Mouse (Mus musculus) mammary gland, adult 2 months (tissue): ENCODE measurements around the gene Dctn1. TPM values are rescaled to one million over a fixed set of nuclear protein-coding genes. Genes with fewer than 3 reads are reported as not detected.

Experiments used
- polyA plus RNA-seq: library from polyadenylated mRNA; depleted of rRNA; stranded (reverse); fragments of >200 nt; gene quantifications from 2 replicates; pipeline ENCODE4 v1.2.3, GENCODE M21; 2012; ENCODE audit warnings: low replicate concordance; rRNA removed

The Dctn1 gene
- polyA plus RNA-seq, result 128 and 171 TPM in 2 replicates

GRCm38 (mm10) chr6:83165607-83166242 lies at the start of gene Dctn1:
Gene Dctn1 (plus strand): TSS chr6:83165920.

GRCm38 (mm10) chr6:83120930-83121862 lies 44.5 kb upstream of the Dctn1 start, which contains the start of gene Wbp1:
Gene Wbp1 (minus strand): TSS chr6:83121559.

GRCm38 (mm10) chr6:83125331-83125730 lies 40.4 kb upstream of the Dctn1 start, which contains the start of gene Ino80b:
Gene Ino80b (minus strand): TSS chr6:83125431.

GRCm38 (mm10) chr6:83134951-83135513 lies 30.7 kb upstream of the Dctn1 start, which contains the start of gene Rtkn:
Gene Rtkn (plus strand): TSS chr6:83135463.

GRCm38 (mm10) chr6:83156259-83156684 lies 9.4 kb upstream of the Dctn1 start, which contains the start of the genes Wdr54 and 1700003E16Rik:
Gene Wdr54 (minus strand): TSS chr6:83156397.
Gene 1700003E16Rik (plus strand): TSS chr6:83156404.

GRCm38 (mm10) chr6:83219814-83220213 lies 54.1 kb downstream of the Dctn1 start, which contains the start of gene Slc4a5:
Gene Slc4a5 (plus strand): TSS chr6:83219828.

Other genes starting within 250 kb of the Dctn1 start
- gene Sema4f, start 226.2 kb upstream of the Dctn1 start, polyA plus RNA-seq, result 2.1 and 4.5 TPM in 2 replicates
- gene M1ap, start 219.0 kb upstream of the Dctn1 start, polyA plus RNA-seq, result 0.59 and 2.0 TPM in 2 replicates
- gene Dok1, start 132.4 kb upstream of the Dctn1 start, polyA plus RNA-seq, result 8.9 and 18.2 TPM in 2 replicates
- gene Loxl3, start 131.7 kb upstream of the Dctn1 start, polyA plus RNA-seq, result 9.9 and 12.4 TPM in 2 replicates
- 469 and 806 TPM in 2 replicates for gene Aup1, start 111.4 kb upstream of the Dctn1 start, polyA plus RNA-seq
- gene Htra2, start 110.6 kb upstream of the Dctn1 start, polyA plus RNA-seq, result 55.0 and 63.3 TPM in 2 replicates
- gene Dqx1, start 108.1 kb upstream of the Dctn1 start, polyA plus RNA-seq, result 2.9 and 4.2 TPM in 2 replicates
- gene Tlx2, start 95.6 kb upstream of the Dctn1 start, polyA plus RNA-seq, result 0.80 TPM in 1 of 2 replicates, not detected in the other
- 13.3 and 20.8 TPM in 2 replicates for gene Pcgf1, start 88.1 kb upstream of the Dctn1 start, polyA plus RNA-seq
- 2.1 and 2.8 TPM in 2 replicates for gene Lbx2, start 79.6 kb upstream of the Dctn1 start, polyA plus RNA-seq
- 7.9 and 17.1 TPM in 2 replicates for gene Ccdc142, start 64.3 kb upstream of the Dctn1 start, polyA plus RNA-seq
- gene Gm42688, start 64.3 kb upstream of the Dctn1 start, polyA plus RNA-seq, result 4.1 and 5.1 TPM in 2 replicates
- gene Mrpl53, start 56.9 kb upstream of the Dctn1 start, polyA plus RNA-seq, result 53.5 and 79.1 TPM in 2 replicates
- gene Mogs, start 50.4 kb upstream of the Dctn1 start, polyA plus RNA-seq, result 55.4 and 72.6 TPM in 2 replicates
- 188 and 203 TPM in 2 replicates for gene Wbp1, start 44.4 kb upstream of the Dctn1 start, polyA plus RNA-seq
- gene Ino80b, start 40.5 kb upstream of the Dctn1 start, polyA plus RNA-seq, result 15.1 and 82.3 TPM in 2 replicates
- gene Rtkn, start 30.5 kb upstream of the Dctn1 start, polyA plus RNA-seq, result 67.9 and 77.1 TPM in 2 replicates
- 2.2 and 2.8 TPM in 2 replicates for gene Wdr54, start 9.5 kb upstream of the Dctn1 start, polyA plus RNA-seq
- 0.06 and 0.10 TPM in 2 replicates for gene 1700003E16Rik, start 9.5 kb upstream of the Dctn1 start, polyA plus RNA-seq
- 0.10 and 0.26 TPM in 2 replicates for gene Slc4a5, start 53.9 kb downstream of the Dctn1 start, polyA plus RNA-seq
- gene Mthfd2, start 160.0 kb downstream of the Dctn1 start, polyA plus RNA-seq, result 4.0 and 4.8 TPM in 2 replicates
- gene Mob1a, start 160.1 kb downstream of the Dctn1 start, polyA plus RNA-seq, result 31.8 and 47.6 TPM in 2 replicates
- 10.8 and 32.7 TPM in 2 replicates for gene Bola3, start 183.2 kb downstream of the Dctn1 start, polyA plus RNA-seq